Mouse (Mus musculus): ENCODE measurements around the gene Pclaf. TPM values are rescaled to one million over a fixed set of nuclear protein-coding genes. Genes with fewer than 3 reads are reported as not detected.

Pclaf gene
- 1 to 10 TPM; 3.3 to 4.4 TPM for total RNA-seq (2021)
- long read RNA-seq, experiment 1, transcript Pclaf-201 (4 exons, 2,188 nt): major isoform, 7 of 8 reads
- long read RNA-seq, experiment 1, partial matches to known transcripts: 1 of 8 reads
- long read RNA-seq, experiment 1, other reads (novel, unspliced or antisense): 0 of 8 reads
- long read RNA-seq, experiment 2, partial matches to known transcripts: 0 of 2 reads
- long read RNA-seq, experiment 2, other reads (novel, unspliced or antisense): 0 of 2 reads

DNA sequence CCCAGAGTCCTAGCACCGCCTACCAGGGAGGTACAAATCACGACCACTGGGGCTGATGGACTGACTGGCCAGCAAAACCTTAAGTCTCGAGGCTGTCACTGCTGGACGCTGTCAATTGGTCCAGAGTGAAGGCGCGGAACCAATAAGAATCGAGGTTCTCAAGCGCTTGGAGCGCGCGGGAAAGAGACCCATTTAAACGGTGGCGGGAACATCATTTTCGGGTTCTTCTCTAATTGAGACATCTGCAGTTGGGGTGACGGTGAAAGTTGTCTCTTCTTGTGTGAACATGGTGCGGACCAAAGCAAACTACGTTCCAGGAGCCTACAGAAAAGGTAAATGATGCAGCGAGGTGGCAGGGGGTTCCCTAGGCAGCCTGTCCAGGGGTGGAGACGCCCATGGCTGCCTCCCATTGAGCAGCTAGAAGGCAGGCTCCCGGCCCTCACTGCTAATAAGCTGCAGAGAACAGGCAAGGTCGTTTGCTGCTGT lies at the start of gene Pclaf:
TSS of gene Pclaf (plus strand) at position 95 of the 486 bp plus-strand sequence.
- peak; percentile 79 for DNase-seq

DNA sequence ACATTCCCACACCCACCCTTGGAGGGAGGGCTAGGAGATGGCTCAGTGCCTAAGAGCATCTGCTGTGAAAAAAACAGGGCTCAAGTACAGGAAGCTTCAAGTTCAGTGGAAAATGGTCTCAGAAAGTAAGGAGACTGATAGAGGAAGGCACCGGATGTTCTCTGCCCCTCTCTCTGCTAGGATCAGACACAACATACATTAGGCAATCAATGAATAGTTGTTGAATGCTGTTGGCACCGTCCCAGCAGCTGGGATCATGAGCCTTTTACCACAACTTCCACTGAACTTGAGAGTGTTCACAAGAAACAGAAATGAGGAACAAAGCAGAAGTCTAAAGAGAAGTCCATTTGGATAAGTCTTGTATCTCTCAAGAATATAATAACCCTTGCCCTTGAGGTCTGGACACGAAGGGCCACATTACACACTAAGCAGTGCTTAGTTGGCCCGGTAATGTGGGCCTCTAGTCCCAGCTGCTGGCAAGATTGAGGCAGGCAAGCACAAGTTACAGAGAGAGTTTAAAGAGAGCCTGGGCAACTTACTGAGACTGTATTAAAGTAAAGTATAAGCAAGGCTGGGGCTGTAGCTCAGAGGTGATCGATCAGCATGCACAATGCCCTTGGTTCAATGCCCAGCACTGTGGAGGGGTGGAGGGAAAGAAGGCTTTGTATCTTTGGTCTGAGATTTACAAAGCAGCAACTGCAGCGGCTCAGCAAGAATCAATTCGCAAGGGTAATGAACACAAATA lies 45.4 kb upstream of the Pclaf start:
- peak; percentile 14 to 43 for DNase-seq

DNA sequence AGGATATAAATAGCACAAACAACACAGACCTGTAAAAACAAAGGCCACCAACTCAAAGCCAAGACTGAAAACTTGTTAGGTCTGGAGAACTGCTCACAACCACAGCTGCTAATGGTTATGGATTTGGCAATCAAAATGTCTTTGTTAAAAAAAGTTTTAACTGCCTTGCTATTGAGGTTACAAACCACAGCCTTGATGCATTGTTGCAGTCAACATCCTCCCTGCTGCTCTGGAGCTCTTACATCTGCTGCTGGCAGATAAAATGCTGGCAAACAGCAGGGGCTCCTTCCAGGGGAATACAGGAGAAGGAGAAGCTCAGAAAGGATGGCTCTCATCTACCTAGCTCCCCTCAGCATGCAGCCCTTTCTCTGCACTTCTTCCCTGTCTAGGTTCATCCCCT lies 41.9 kb upstream of the Pclaf start:
- no peak for DNase-seq

DNA sequence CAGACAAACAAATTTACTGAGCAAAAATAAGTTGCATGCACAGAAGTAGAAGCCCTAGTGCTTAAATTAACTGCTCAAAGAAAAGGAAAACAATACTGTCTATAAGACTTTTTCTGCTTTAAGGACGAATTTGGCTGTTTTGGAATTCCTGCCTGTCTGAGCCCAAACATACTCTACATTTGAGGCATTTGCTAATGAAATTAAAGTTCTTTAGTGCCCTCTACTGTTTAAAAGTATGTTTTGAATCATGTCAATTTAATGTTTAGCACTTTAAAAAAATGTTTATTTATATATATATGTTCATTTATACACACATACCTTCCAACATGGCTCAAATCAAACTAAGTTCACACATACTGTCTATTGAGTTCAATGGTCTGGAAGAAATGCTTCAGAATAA lies 39.8 kb upstream of the Pclaf start:
- no peak for DNase-seq

DNA sequence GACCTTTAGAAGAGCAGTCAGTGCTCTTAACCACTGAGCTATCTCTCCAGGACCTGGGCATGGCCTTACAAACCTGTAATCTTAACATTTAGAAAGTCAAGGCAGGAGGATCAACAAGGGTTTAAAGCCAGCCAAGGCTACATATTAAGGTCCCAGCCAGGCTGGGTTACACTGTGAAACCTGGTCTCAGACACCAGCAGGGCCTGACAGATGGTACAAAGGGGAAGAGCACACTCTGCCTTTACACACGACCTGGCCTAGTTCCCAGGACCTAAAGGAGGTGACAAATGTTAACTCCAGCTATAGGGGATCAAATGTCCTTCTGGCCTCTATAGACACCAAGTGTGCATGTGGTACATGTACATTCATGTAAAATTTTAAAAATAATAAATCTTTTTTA lies 30.4 kb upstream of the Pclaf start:
- no peak for DNase-seq

DNA sequence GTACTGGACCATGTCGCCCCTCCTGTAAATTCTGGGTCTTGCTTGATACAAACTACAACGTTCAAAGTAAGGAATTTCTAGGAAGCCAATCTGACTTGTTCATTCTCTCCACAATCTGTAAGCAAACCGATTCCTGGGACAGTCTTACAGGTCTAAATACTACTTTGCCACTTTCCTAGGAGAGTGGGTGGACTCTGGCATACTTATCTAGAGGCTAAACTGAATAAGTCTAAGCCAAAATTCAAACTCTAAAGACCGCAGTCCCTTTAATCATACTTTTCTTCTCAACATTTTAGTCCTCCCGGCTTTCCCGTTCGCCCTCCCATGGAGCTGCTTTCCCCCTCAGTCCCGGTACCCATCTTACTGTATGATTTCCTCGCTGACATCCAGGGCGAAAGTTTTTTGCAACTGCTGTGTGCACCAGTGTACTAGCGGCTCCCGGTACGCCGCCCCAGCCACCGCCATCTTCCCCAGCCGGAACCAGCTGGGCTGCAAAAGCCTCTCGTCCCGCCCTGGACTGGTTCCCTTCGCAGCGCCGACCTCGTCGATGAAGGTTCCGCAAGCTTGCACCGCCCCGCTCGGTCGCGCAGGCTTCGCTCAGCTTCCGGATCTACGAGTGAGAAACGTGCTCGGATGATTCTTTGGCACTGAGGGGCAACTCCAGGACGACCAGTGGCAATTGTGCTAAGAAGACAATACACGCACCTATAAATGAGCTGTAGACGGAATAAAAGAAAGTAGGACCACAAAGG lies 5.3 kb upstream of the Pclaf start:
- DNase-seq: peak; percentile 94 to 95

DNA sequence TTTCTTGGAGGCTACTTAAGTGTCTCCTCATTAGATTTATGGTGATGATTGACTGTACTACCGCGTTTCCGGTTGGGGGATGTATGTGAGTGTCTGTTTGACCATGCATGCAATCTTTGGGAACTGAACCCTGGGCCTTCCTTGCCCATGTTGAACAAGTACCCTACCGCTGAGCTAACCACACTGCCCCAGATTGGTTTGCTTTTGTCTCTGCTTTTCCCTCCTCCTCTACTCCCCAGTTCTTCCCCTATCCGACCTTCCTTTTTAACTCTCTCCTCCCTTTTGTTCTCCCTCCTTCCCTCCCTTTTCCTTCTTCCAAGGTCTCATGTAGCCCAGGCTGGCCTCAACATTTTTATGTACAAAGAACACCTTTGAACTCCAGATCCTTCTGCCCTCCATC lies 1.1 kb downstream of the Pclaf start:
- no peak for DNase-seq

DNA sequence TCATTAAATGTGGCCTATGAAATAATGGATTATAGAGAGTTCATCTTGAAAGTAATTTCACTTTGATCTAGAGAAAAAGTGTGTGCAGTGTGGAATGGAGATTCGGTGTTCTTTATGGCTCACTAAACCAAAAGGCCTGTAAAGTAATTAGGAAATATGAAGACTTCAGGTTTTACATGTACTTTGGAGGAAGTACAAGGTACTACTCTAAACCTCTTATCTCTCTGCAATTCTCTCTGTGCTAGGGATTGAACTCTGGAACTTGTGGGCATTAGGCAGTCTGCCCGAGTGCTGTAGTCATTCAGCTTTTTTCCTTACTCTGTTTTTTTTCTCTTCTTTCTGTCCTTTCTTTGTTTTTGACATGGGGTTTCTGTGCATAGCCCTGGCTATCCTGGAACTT lies 6.9 kb downstream of the Pclaf start:
- DNase-seq: no peak

DNA sequence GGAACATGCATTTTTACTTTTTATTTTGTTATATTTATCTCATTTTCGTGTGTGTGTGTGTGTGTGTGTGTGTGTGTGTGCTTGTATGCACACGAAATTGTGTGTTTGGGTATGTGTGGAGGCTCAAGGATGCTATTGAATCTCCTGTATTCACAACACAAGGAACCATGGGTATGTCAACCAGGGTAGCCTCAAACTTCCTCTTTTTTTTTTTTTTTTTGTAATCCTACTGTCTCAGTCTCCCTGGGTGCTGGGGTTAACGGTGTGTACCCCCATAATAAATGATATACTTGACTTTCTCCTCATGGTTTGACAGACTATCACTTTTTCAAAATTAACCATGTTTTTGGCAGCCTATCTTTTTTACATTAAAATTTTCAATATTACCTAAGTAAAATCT lies 12.8 kb downstream of the Pclaf start:
- no peak for DNase-seq

DNA sequence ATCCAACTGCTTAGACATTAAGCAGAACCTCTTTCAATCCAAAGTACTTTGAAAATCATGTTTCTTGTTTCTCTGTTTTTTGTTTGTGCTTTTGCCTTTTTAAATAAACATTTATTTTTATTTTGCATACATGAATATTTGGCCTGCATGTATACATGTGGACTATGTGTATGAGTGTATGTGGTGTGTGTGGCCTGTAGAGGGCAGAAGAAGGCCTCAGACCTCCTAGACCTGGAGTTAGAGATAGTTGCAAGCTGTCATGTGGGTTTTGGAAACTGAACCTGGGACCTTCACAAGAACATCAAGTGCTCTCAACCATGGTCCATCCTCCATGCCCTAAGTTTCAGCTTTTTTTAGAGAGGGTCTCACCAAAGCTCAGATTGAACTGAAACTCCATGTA lies 13.4 kb downstream of the Pclaf start:
- DNase-seq: no peak

DNA sequence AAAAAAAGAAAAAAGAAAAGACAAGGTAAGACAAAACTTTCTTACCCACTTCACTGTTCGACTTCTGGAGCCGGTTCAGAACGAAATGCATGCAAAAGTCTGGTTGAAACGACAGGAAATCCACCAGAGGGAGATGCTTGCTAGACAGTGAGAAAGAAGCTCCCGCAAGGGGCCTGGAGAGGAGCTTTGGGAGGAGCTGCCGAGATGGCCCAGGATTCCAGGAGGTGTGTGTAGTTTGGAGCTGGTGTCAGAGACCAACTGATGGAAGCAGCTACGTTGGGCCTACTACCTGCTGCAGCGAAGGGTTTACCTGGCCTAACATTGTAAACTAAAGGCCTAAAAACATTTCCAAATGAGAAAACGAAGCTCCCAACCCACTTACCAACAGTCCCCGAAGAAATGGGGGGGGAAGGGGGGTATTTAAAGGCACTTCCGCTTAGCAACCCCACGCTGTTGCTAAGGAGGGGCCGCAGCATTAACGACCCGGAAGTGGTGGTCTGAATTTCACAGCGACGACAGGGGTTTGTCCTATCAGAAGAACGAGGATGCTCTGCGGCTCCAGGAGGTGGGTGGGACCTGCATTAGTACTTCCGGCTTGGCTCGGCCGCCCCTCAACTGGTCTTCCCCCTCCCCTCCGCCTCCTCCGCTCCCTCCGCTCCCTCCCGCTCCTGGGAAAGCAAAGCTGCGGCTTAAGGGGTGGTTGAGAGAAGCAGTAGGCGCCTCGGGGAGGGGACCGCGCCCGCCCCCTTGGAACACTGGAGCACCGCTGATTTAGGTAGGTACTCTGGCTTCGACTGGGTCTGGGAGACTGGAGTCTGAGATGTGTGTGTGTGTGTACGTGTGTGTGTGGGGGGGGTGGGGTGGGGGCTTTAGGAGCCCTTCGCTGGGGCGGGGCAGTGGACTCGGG lies 18.6 kb downstream of the Pclaf start, which contains the start of the genes Trip4 and Csnk1g1:
TSS of gene Trip4 (minus strand) at position 401 of the 907 bp plus-strand sequence.
TSS of gene Csnk1g1 (plus strand) at position 531 of the 907 bp plus-strand sequence.
- DNase-seq: peak; percentile 95 to 96

DNA sequence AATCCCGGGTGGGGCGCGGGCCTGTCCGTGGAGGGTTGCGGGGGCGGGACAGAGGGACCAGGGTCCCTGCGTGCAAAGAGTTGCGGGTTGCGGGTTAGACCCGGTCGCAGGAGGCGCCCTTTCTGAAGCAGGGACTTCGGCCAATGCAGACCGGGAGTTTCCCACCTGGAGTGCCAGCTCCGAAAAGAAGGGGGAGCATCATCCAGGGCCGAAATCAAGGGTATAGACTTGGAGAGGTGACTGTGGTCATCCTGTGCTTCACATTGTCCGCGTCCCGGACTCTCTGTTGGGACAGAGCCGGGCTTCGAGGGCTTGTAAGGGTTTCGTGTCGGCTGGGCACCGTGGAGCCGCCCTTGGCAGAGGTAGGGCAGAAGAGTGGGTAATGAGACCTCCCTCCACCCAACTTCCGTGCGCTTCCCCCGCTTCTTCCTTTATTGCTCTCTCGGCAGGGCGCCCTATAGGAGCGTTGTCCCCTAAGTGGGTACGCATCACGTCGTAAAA lies 19.3 kb downstream of the Pclaf start:
- peak; percentile 60 to 71 for DNase-seq

DNA sequence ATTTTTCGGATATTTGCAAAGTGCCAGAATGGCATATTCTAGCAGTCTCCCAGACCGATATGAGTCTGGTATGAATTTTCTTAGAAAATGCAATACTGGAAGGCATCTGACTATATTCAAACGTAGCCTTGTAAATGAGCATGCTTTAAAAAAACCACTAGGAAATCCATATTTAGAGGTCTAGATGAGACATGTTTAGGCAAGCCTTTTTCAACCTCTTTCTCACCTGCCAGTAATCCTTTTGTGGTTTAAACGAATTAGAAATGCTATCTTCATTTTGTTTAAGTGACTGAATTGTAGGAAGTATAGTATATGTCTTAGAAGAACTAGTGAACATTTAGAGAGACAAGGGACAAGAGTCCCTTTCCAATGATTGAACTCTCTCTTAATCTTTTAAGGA lies 19.8 kb downstream of the Pclaf start:
- no peak for DNase-seq

DNA sequence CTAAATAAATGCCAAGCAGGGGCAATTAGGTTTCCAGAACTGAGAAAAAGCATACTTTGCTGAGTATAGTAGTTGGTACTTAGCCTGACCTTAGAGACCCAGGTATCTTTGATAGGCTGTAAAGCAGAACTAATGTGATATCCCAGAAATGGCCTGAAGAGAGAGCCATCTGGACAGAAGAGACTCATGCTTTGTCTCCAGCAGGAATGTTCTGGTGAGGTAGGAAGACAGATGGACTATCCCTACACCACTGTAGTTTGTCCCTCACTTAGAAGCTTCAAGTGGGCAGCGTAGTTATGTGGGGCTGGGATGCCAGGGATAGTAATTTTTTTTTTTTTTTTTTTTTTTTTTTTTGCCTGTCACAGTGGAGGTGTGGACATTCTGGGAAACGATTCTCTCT lies 23.9 kb downstream of the Pclaf start:
- DNase-seq: no peak

DNA sequence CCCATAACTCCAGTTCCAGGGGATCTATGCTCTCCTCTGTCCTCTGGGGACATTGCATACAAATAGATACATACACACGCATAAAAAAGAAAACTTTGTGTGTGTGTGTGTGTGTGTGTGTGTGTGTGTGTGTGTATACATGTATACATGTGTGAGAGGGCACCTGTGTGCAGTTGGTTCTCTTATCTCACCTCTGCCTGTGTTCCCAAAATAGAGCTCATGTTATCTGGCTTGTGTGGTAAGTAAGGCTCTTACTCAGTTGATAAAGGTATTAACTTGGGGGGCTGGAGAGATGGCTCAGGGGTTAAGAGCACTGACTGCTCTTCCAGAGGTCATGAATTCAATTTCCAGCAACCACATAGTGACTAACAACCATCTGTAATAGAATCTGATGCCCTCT lies 27.0 kb downstream of the Pclaf start:
- no peak for DNase-seq

DNA sequence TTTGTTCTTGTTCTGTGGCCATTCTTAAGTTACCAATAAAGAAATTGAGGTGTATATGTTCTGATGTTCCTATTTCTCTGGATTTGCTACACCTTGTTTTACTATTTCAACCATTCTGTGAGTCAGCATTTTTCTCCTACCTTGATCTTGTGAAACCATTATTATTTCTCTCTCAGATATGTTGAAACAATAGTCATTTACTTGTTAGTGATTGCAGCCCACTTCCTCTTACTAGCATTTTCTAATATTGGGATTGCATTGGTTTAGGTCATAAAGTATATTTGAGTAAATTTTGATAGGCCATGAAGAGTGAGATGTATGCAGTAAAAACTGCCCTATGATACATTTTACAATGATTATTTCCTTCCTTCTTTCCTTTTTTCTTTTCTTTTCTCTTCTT lies 38.4 kb downstream of the Pclaf start:
- no peak for DNase-seq

DNA sequence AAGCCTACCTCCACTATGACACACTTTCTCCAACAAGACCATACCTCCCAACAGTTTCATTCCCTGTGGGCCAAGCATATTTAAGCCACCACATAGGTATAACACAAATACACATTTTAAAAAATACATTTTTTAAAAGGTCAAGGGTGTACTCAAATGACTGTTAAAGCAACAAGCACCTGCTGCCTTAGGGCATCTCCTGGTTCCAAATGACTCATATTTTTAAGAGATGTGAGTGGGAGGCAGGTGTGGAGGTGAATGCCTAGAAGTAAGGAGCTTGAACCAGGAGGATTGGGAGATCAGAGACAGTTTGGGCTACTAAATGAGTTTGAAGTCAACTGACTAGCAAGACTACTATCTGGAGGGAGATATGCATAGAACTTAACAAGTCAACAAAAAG lies 39.8 kb downstream of the Pclaf start:
- DNase-seq: no peak

DNA sequence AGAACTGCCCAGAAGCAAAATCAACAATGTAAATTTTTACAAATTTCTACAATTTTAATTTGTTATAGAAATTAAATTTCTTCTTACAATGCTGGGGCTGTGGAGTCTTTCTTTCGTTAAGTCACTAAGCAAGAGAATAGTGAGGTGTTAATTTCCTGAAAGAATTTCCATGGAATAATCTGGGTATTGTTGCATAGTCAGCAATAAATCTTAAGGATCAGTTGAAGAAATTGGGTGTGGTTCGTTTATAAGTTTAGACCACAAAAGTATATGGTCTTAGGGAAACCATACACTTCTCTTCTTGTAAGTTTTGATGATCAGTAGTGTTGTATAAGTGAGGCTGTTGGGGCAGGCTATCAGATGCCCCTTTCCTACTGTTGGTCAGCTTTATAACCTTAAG lies 47.5 kb downstream of the Pclaf start:
- no peak for DNase-seq

DNA sequence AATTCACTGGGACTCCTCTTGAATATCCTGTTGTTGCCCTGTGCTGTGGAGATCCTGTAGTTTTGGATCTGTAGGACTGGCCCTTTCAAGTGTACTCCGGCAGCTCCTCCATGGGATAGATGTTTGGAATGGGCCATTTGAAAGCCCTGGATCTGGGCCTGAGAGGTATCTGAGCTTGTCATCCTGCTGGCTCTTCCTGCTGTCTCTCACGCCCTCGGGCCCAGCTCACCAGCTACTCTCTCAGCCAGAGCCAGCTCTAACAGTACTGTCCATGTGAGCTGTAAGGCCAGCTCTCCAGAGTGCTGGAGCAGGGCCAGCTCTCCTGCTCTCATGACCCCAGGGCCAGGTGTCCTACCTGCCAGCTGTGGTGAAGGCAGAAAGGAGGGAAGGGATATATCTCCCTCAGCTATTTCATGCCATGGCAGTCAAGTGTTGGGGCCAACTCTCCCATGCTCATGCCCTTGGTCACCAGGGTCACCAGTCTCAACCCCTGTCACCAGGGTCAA lies 61.1 kb downstream of the Pclaf start:
- DNase-seq: peak in 1 of 2 experiments; percentile 29
